Mouse (Mus musculus) hindbrain, embryonic 16.5 days (tissue): Measurements from ENCODE around the gene Prdx6. TPM values are rescaled to one million over a fixed set of nuclear protein-coding genes. Genes with fewer than 3 reads are reported as not detected.

ENCODE experiments used
- ATAC-seq: fragments of 200-750 bp; cut with Nextera tagmentation; 2 replicates; pipeline ENCODE4 v1.8.0; 2017; ENCODE audit warnings: moderate TSS enrichment, moderate library complexity
- H3K27ac ChIP-seq: fragments of 300-500 bp; sonication (generic); 2 replicates; pipeline ENCODE4 v1.5.1; 2014; ENCODE audit warnings: low read depth, mild to moderate bottlenecking, control low read depth, low read length, moderate library complexity
- H3K27me3 ChIP-seq: fragments of 300-500 bp; sonication (generic); replicated peaks from 2 replicates; pipeline ENCODE4 v1.6.1; 2014; ENCODE audit warnings: low read length; ENCODE audit not compliant: control insufficient read depth, insufficient read depth
- H3K36me3 ChIP-seq: fragments of 300-500 bp; sonication (generic); 2 replicates; pipeline ENCODE4 v1.6.1; 2014; ENCODE audit warnings: mild to moderate bottlenecking, low read length, moderate library complexity, mixed read lengths; ENCODE audit not compliant: control insufficient read depth, insufficient read depth
- H3K4me1 ChIP-seq: fragments of 300-500 bp; sonication (generic); 2 replicates; pipeline ENCODE4 v1.6.1; 2014; ENCODE audit warnings: low read depth, low read length; ENCODE audit not compliant: control insufficient read depth, insufficient read depth
- H3K4me2 ChIP-seq: fragments of 300-500 bp; sonication (generic); 2 replicates; pipeline ENCODE4 v1.6.1; 2014; ENCODE audit warnings: mild to moderate bottlenecking, low read length, control low read depth, moderate library complexity
- H3K4me3 ChIP-seq: fragments of 300-500 bp; sonication (generic); 2 replicates; pipeline ENCODE4 v1.5.1; 2014; ENCODE audit warnings: mild to moderate bottlenecking, low read length, control low read depth, moderate library complexity
- H3K9ac ChIP-seq: fragments of 300-500 bp; sonication (generic); 2 replicates; pipeline ENCODE4 v1.6.1; 2014; ENCODE audit warnings: low read depth, mild to moderate bottlenecking, control low read depth, low read length, moderate library complexity
- H3K9me3 ChIP-seq: fragments of 300-500 bp; sonication (generic); 2 replicates; pipeline ENCODE4 v1.6.1; 2014; ENCODE audit warnings: mild to moderate bottlenecking, low read length, moderate library complexity; ENCODE audit not compliant: control insufficient read depth
- WGBS: fragments of 180-500 bp; shearing (Covaris S2); extraction: QIAGEN DNeasy Blood & Tissue Kit; methylation state at CpG from one replicate; pipeline ENCODE4 v1.1.7; 2014; 5-methylcytosine and 5-hydroxymethylcytosine counted together
- polyA plus RNA-seq: library from polyadenylated mRNA; unstranded; fragments of >200 nt; fragmentation: Nextera tagmentation; extraction: Ambion mirVana; gene quantifications from 2 replicates; pipeline ENCODE4 v1.2.1, GENCODE M21; 2015

Prdx6 gene
- polyA plus RNA-seq, 1 experiment from 2014 or later: 208 TPM

DNA sequence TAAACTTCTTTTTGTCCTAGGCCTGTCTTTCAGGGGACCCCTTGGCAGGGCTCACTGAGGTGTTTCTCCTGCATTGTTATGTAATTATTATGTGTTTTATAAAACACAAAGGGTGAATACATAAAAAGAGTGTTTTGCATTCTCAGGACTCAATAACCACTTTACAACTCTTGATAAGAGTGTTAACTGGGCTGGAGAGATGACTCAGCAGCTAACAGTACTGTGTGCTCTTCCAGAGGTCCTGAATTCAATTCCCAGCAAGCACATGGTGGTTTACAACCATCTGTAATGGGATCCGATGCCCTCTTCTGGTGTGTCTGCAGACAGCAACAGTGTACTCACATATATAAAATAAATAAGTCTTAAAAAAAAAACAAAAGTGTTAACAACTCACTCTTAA, 3.3 kb upstream of the Prdx6 start:
- H3K9ac ChIP-seq: no peak overlapping the region
- no peak overlapping the region for H3K4me2 ChIP-seq
- H3K36me3 ChIP-seq: no peaks in the 10 kb centered on the region
- H3K4me3 ChIP-seq: no peak overlapping the region
- ATAC-seq: no peak
- no peaks in the 10 kb centered on the region for H3K27me3 ChIP-seq
- no peaks in the 10 kb centered on the region for H3K9me3 ChIP-seq
- H3K27ac ChIP-seq: no peak overlapping the region
- peaks cover 7% of the 10 kb centered on the region for H3K4me1 ChIP-seq
- WGBS: 85% methylated on average over 1 of the region's 1 CpGs

DNA sequence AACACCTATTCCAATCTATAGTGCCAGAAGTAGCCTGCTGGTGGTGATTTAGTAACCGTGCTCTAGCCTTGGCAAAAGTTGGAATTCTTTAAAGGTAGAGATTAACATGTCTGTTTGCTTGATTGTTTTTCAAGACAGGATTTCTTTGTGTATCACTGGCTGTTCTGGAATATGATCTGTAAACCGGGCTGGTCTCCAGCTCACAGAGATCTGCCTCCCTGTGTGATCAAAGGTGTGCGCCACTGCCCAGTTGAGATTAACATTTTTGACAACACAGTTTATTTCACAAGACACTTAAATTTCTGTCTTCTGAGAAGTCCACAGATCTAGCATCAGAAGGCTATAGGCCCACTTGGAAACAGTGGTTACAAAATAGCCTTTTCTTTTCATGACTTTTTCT, 1.9 kb upstream of the Prdx6 start:
- ATAC-seq: no peak
- H3K9ac ChIP-seq: no peak overlapping the region
- WGBS: 92% methylated on average over 3 of the region's 3 CpGs
- H3K9me3 ChIP-seq: no peaks in the 10 kb centered on the region
- H3K27ac ChIP-seq: no peak overlapping the region
- peaks cover 15% of the 10 kb centered on the region for H3K4me1 ChIP-seq
- no peaks in the 10 kb centered on the region for H3K36me3 ChIP-seq
- H3K4me3 ChIP-seq: no peak overlapping the region
- no peaks in the 10 kb centered on the region for H3K27me3 ChIP-seq
- H3K4me2 ChIP-seq: no peak overlapping the region

DNA sequence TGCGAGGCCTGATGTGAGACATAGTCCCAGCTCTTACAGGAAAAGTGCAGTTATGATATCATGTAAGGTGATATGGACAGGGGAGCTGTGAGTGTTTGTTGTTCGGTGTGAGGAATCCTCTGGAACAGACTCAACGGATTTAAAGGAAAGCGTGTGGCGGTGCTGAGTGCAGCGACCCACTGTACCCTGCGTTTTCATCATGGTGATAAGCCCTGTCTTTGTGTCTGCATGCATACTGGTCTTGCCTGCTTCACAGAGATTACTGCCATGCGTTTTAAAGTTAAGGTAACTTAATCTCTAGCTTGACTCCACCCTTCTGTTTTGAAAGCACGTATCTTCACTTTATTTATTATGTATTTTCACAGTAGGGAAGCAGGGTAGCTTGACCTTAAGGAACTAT, 1.3 kb upstream of the Prdx6 start:
- 80% methylated on average over 9 of the region's 9 CpGs for WGBS

DNA sequence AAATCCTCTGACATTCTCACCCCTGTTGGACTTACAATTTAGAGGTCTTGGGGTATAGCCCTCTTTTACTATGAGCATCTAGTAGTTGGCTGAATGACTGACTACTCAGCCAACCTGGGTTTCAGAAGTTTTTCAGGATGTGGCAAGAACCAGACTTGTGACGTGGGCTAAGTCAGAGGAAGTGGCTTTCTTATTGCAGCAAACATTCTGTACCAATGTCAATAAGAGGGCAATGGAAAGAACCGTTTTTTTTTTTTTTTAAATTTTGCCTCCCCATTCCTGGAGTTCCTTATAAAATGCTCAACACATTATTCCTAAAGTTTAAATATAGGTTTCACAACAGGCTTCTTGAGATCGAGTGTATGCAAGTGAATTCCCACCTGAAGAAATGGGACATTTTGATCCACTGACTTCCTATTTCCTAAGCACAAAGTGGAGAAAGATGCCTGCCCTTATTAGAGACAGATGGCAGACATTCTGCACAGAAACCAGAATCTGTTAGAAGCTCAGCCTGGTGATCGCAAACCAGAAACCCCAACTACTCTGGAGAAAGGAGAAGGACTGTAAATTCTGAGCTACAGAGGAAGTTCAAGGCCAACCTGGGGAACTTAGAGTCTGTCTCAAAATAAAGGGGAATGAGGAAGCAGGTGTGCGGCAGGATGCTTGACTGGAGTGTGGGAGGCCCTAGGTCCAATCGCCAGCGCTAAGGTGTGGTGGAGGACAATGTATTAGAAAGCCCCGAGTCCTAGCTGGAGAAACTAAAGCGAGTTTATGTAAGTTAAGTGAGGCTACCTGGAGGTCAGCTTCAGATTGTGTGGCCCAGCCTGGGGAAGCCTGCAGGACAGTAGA, 622 bp upstream of the Prdx6 start:
- Histone ChIP-seq H3K4me1 (peaks cover 15% of the 10 kb centered on the region), H3K4me3 (peak overlapping the region; percentile 68), H3K9me3 (no peaks in the 10 kb centered on the region), H3K9ac (peak overlapping the region; percentile 82), H3K36me3 (no peaks in the 10 kb centered on the region), H3K4me2 (peak overlapping the region; percentile 93), H3K27me3 (no peaks in the 10 kb centered on the region), H3K27ac (no peak overlapping the region)
- ATAC-seq: no peak
- WGBS: 73% methylated on average over 9 of the region's 9 CpGs

More for the DNA sequence above, 1.3 kb upstream of the Prdx6 start:
- no peak overlapping the region for H3K9ac ChIP-seq
- H3K4me1 ChIP-seq: peaks cover 15% of the 10 kb centered on the region
- no peaks in the 10 kb centered on the region for H3K9me3 ChIP-seq
- no peak overlapping the region for H3K4me3 ChIP-seq
- H3K4me2 ChIP-seq: no peak overlapping the region
- H3K27ac ChIP-seq: no peak overlapping the region
- no peaks in the 10 kb centered on the region for H3K27me3 ChIP-seq
- no peaks in the 10 kb centered on the region for H3K36me3 ChIP-seq
- ATAC-seq: no peak

DNA sequence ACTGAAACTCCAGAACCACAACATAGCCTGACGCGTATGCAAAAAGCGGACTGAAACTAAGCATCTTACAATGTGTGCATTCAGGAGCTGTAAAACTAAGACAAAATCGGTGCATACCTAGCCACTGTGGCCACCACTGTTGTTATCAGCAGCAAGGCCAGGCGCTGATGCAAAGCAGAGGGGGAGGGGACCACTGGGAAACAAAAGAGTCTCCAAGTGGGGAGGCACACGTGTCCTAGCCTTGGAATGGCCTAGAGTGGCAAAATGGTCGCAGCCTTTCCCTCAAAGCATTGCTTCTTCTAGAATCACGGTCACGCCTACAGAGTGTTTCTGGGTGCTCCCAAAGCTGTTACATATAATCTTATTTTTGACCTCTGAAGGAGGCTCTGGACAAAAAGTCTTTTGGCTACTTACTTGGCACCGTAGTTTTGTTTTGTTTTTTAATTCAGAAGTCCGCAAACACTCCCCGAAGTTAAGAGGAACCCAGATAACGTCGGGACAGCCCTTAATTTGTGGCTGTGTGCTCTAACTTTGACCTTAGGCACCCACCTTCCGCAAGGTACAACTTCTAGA, 902 bp downstream of the Prdx6 start:
- peak; percentile 26 for ATAC-seq
- no peaks in the 10 kb centered on the region for H3K9me3 ChIP-seq
- no peaks in the 10 kb centered on the region; the same call in 1 of the 2 replicates for H3K36me3 ChIP-seq
- H3K4me2 ChIP-seq: peak overlapping the region; percentile 93
- H3K27me3 ChIP-seq: no peaks in the 10 kb centered on the region
- peaks cover 15% of the 10 kb centered on the region for H3K4me1 ChIP-seq
- peak overlapping the region; percentile 68 for H3K4me3 ChIP-seq
- peak overlapping the region; percentile 82 for H3K9ac ChIP-seq
- WGBS: 2% methylated on average over 15 of the region's 15 CpGs
- peak overlapping the region; percentile 0; the same call in 1 of the 2 replicates for H3K27ac ChIP-seq

DNA sequence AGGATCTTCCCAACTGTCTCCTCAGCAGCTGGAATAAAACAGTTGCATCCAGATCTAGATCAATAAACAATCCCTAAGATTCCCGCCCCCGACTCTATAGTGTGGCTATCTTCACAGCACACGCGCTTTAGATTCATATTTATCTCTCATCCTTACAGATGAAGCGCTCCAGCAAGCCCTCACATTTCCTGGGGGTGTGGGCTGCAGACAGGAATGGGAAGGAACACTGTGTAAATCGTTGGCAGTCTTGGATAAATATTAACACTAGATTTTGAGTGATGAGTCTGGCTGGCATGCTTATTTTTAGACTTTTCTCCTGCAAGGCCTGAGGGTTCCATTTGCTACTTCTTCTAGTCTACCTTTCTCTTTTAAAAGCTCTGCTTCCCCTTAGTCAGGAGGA, 1.6 kb downstream of the Prdx6 start:
- Histone ChIP-seq H3K36me3 (no peaks in the 10 kb centered on the region; the same call in 1 of the 2 replicates), H3K9ac (peak overlapping the region; percentile 35; the same call in 1 of the 2 replicates), H3K27me3 (no peaks in the 10 kb centered on the region), H3K4me1 (peaks cover 15% of the 10 kb centered on the region), H3K9me3 (no peaks in the 10 kb centered on the region), H3K4me3 (peak overlapping the region; percentile 68), H3K27ac (no peak overlapping the region), H3K4me2 (peak overlapping the region; percentile 93)
- ATAC-seq: no peak
- 43% methylated on average over 6 of the region's 6 CpGs for WGBS

DNA sequence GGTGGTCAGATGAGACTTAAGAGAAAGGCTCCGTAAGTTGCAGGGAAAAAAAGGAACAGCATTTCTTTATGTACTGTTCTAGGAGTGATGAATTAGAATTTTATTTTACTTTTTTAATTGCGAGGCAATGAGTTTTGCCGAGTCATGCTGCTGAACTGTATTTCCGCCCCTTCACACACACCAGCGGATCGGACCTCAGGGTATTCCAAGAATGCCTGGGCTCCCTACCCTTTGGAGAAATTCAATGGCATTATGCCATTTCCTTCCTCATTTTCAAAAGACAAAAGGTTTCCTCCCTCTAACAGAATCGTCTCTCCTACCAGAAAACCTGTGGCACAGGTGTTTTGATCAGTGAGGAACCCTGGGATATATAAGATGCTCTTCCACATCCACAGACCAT, 2.3 kb downstream of the Prdx6 start:
- Histone ChIP-seq H3K4me1 (peaks cover 15% of the 10 kb centered on the region), H3K9me3 (no peaks in the 10 kb centered on the region), H3K9ac (no peak overlapping the region), H3K27me3 (no peaks in the 10 kb centered on the region), H3K36me3 (peaks cover 3% of the 10 kb centered on the region), H3K27ac (no peak overlapping the region), H3K4me3 (peak overlapping the region; percentile 68; the same call in 1 of the 2 replicates), H3K4me2 (peak overlapping the region; percentile 93)
- no peak for ATAC-seq
- WGBS: 67% methylated on average over 7 of the region's 7 CpGs

DNA sequence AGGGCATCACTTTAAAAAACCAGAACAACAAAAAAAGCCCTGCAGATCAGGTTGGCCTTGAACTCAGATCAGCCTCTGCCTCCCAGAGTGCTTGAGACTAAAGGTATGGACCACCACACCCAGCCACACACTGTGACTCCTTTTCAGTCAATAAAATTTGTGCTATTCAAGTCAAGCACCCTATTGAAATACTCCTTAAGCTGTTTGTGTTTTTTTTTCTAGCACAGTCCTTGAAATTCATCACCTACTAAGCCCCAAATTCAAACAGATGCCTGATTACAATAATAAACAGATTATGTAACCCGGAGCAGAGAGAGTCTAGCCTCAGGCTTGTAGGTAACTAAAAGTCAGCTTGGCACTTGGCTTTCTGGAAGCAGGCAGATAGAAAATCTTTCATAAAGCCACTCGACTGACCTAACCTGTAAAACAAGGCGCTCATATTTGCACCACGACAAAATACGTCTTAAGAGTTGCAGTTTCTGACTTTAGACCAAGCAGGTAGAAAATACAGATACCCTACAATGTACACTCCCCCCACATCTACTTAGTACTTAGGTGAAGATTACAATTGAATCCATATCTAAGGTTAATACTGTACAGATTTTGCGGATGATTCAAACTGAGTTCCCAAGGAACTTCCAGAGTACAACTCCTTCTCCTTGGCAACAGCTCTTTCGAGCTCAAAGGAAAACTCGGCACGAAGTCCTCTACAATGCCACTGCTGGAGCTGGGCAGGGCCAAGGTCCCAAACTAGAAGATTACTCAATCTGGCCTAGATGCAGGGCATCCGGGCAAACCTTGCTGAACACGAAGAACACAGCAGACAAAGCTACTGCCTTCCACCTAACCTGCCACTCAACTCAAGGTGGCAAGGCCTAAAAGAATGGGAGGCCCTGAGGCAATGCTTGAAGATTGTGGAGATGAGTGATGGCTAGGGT, 3.1 kb downstream of the Prdx6 start:
- Histone ChIP-seq H3K36me3 (peaks cover 9% of the 10 kb centered on the region), H3K4me2 (peak overlapping the region; percentile 93), H3K9me3 (no peaks in the 10 kb centered on the region), H3K27me3 (no peaks in the 10 kb centered on the region), H3K4me1 (peaks cover 15% of the 10 kb centered on the region), H3K9ac (no peak overlapping the region), H3K4me3 (no peak overlapping the region), H3K27ac (no peak overlapping the region)
- WGBS: 69% methylated on average over 11 of the region's 11 CpGs
- ATAC-seq: no peak
